In the genomic region with DNA sequence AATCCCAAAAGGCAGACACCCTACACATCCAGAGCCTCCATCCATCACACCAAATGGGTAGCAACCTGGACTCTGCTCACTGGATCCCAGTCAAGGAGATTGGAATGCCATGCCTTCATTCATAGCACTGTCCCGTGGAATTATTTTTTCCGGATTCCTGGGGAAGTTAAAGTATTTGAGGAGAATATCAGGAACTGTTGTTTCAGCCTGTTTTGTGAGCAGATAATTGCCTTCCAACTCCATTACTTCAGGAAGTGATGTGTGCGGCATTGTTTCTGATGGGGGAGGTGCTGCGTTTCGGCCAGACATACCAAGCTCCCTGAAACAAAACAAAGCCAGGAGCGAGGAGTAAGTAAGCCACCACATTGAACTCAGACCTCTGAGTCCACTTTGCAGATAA, we compare ENCODE assay signal across 11 mouse cellular contexts. TPM values are rescaled to one million over a fixed set of nuclear protein-coding genes. Genes with fewer than 3 reads are reported as not detected.
A peak's percentile ranks its signal among the peaks of the same experiment; 100 is the strongest.
DNase-seq lines count a peak whose midpoint lies in the region; ATAC-seq and TF ChIP-seq lines count a peak whose summit lies in the region.
"Had no signal": no experiment of that assay in that cellular context is flagged by ENCODE, and none has a peak within 500 bp of the region (broad histone marks: within the 10 kb centered on the region; RNA-seq: fewer than 3 reads in every experiment).

No protein-coding gene starts in this region.

- TF ChIP-seq CTCF in lung, postnatal 0 days (IDR thresholded peaks at IDR 0.05) = no peak

- 47% methylated on average over 6 of the region's 6 CpGs for WGBS in embryonic facial prominence, embryonic 10.5 days
- WGBS in lung, postnatal 0 days = 19% methylated on average over 6 of the region's 6 CpGs

- ATAC-seq in lung, postnatal 0 days = peak; percentile 54
- ATAC-seq: hindbrain, postnatal 0 days had no signal

- H3K4me3 ChIP-seq in brown adipose tissue, adult 24 weeks (ENCODE audit: insufficient read depth, low read depth, low read length) = no peak overlapping the region
- no peak overlapping the region for H3K4me3 ChIP-seq in embryonic facial prominence, embryonic 10.5 days
- H3K4me3 ChIP-seq in lung, postnatal 0 days (ENCODE audit: low read depth, low read length) = no peak overlapping the region
- H3K4me3 ChIP-seq: neural tube, embryonic 15.5 days had no signal

- intact Hi-C loops in heart, postnatal 10 days (cut with DNase I) = no loop called here

- no peak overlapping the region for H3K4me2 ChIP-seq in lung, postnatal 0 days (replicated peaks; ENCODE audit: low read depth, low read length)
- H3K4me2 ChIP-seq: neural tube, embryonic 15.5 days had no signal

- H3K9ac ChIP-seq in lung, postnatal 0 days (replicated peaks; ENCODE audit: low read depth) = no peak overlapping the region
- H3K9ac ChIP-seq: neural tube, embryonic 15.5 days had no signal

- H3K4me1 ChIP-seq in brown adipose tissue, adult 24 weeks (ENCODE audit: control insufficient read depth, insufficient read depth, insufficient read length, low read length) = peaks cover 8% of the 10 kb centered on the region; the same call in 1 of the 2 replicates
- peaks cover 14% of the 10 kb centered on the region for H3K4me1 ChIP-seq in embryonic facial prominence, embryonic 10.5 days
- no peaks in the 10 kb centered on the region; the same call in 1 of the 2 replicates for H3K4me1 ChIP-seq in lung, postnatal 0 days (ENCODE audit: insufficient read depth, low read depth, low read length)
- H3K4me1 ChIP-seq: neural tube, embryonic 15.5 days had no signal

- no peaks in the 10 kb centered on the region for H3K9me3 ChIP-seq in embryonic facial prominence, embryonic 10.5 days
- H3K9me3 ChIP-seq in lung, postnatal 0 days (ENCODE audit: low read length) = no peaks in the 10 kb centered on the region
- H3K9me3 ChIP-seq: neural tube, embryonic 15.5 days had no signal

- H3K27me3 ChIP-seq in embryonic facial prominence, embryonic 10.5 days (replicated peaks; ENCODE audit: low read depth, poor library complexity, severe bottlenecking) = no peaks in the 10 kb centered on the region; the same call in 1 of the 2 replicates
- no peaks in the 10 kb centered on the region for H3K27me3 ChIP-seq in lung, postnatal 0 days (replicated peaks; ENCODE audit: insufficient read depth, low read length)
- H3K27me3 ChIP-seq: neural tube, embryonic 15.5 days had no signal

- DNase-seq in embryonic facial prominence, embryonic 10.5 days (ENCODE audit: low spot score) = peak; percentile 17
- DNase-seq in heart, postnatal 10 days = peak; percentile 60 to 69
- DNase-seq in lung, postnatal 0 days (ENCODE audit: low spot score) = peak; percentile 45
- no peak for DNase-seq in urinary bladder, postnatal 36 days (ENCODE audit: low spot score in 2 of 2)
- DNase-seq in left cerebral cortex, adult 18-20 months (ENCODE audit: low spot score in 2 of 2) = no peak
- no peak for DNase-seq in natural killer cell, adult 2 months (ENCODE audit: low spot score in 2 of 2)
- DNase-seq: adrenal gland, postnatal 10 days; cerebellum, postnatal 10 days had no signal

- no peaks in the 10 kb centered on the region for H3K36me3 ChIP-seq in embryonic facial prominence, embryonic 10.5 days (replicated peaks)
- no peaks in the 10 kb centered on the region for H3K36me3 ChIP-seq in lung, postnatal 0 days (ENCODE audit: insufficient read depth, low read length)
- H3K36me3 ChIP-seq: neural tube, embryonic 15.5 days had no signal

- no peak for TF ChIP-seq EP300 in lung, postnatal 0 days (IDR thresholded peaks at IDR 0.05)

- H3K27ac ChIP-seq in brown adipose tissue, adult 24 weeks (replicated peaks; ENCODE audit: low read depth, low read length) = peak overlapping the region; percentile 98
- H3K27ac ChIP-seq in embryonic facial prominence, embryonic 10.5 days (replicated peaks) = no peak overlapping the region
- H3K27ac ChIP-seq in lung, postnatal 0 days (ENCODE audit: low read length) = no peak overlapping the region
- H3K27ac ChIP-seq: hindbrain, postnatal 0 days; neural tube, embryonic 15.5 days had no signal

RNA-seq across cellular contexts. Expression of gene Bloc1s5, which starts 41.8 kb away (rescaled TPM):
- polyA plus RNA-seq in brown adipose tissue, adult 24 weeks (2012; ENCODE audit: insufficient read depth, insufficient read length, missing spikeins) = 17.0 and 21.7 TPM in 2 replicates
- 21.9 and 22.1 TPM in 2 replicates for polyA plus RNA-seq in embryonic facial prominence, embryonic 10.5 days (2016; fragmentation: Nextera tagmentation; extraction: Ambion mirVana)
- total RNA-seq in heart, postnatal 10 days (2021) = 10 to 100 TPM; 10.4 to 13.0 TPM
- 13.6 and 15.8 TPM in 2 replicates for polyA plus RNA-seq in lung, postnatal 0 days (2015; fragmentation: Nextera tagmentation; extraction: Ambion mirVana)
- total RNA-seq in left cerebral cortex, adult 18-20 months (2021) = 10 to 100 TPM; 11.9 to 12.1 TPM

Comparison
In these comparisons a context has a peak if more than half of its experiments do, and no peak if none do; other contexts are left out.
1. DNase-seq: peak in embryonic facial prominence, embryonic 10.5 days (single experiment), heart, postnatal 10 days (2 of 2) and lung, postnatal 0 days (single experiment); none in urinary bladder, postnatal 36 days (0 of 2), left cerebral cortex, adult 18-20 months (0 of 2) and natural killer cell, adult 2 months (0 of 2).